Mouse (Mus musculus) thymus, adult 2 months (tissue): ENCODE results near the gene Ankdd1a. TPM values are rescaled to one million over a fixed set of nuclear protein-coding genes. Genes with fewer than 3 reads are reported as not detected.

Experiments used
- DNase-seq: peaks from one replicate; pipeline ENCODE4 v3.0.0; 2021
- H3K27ac ChIP-seq: fragments of 200-500 bp; 2 replicates; pipeline ENCODE4 v1.5.1; 2012; ENCODE audit warnings: low read length, control low read depth; ENCODE audit not compliant: control insufficient read depth, insufficient read depth
- H3K27me3 ChIP-seq: fragments of 200-500 bp; 2 replicates; pipeline ENCODE4 v1.6.1; 2012; ENCODE audit warnings: mild to moderate bottlenecking, low read length, moderate library complexity, mixed read lengths; ENCODE audit not compliant: control insufficient read depth, insufficient read depth
- H3K36me3 ChIP-seq: fragments of 200-500 bp; 2 replicates; pipeline ENCODE4 v1.6.1; 2012; ENCODE audit warnings: mild to moderate bottlenecking, low read length, moderate library complexity; ENCODE audit not compliant: control insufficient read depth, insufficient read depth
- H3K4me1 ChIP-seq: fragments of 200-500 bp; replicated peaks from 2 replicates; pipeline ENCODE4 v1.6.1; 2012; ENCODE audit warnings: low read length; ENCODE audit not compliant: control insufficient read depth, insufficient read depth
- H3K4me3 ChIP-seq: fragments of 200-500 bp; 2 replicates; pipeline ENCODE4 v1.5.1; 2012; ENCODE audit warnings: mild to moderate bottlenecking, low read length, control low read depth, moderate library complexity; ENCODE audit not compliant: control insufficient read depth, insufficient read depth
- CTCF ChIP-seq: fragments of 200-500 bp; IDR thresholded peaks from 2 replicates; pipeline ENCODE4 v1.5.1; 2012; ENCODE audit warnings: mild to moderate bottlenecking, control low read depth, low read length, moderate library complexity, borderline replicate concordance; ENCODE audit not compliant: control insufficient read depth, poor library complexity, insufficient read depth; ENCODE audit errors: extremely low read depth
- POLR2A ChIP-seq: fragments of 200-500 bp; IDR thresholded peaks from 2 replicates; pipeline ENCODE4 v1.6.1; 2012; ENCODE audit warnings: mild to moderate bottlenecking, low read length, control low read depth, moderate library complexity; ENCODE audit not compliant: control insufficient read depth, poor library complexity, insufficient read depth; ENCODE audit errors: extremely low read depth
- WGBS: fragments of 180-500 bp; shearing (Covaris S2); methylation state at CpG from one replicate; pipeline ENCODE4 v1.1.7; 2018; 5-methylcytosine and 5-hydroxymethylcytosine counted together
- polyA plus RNA-seq: library from polyadenylated mRNA; depleted of rRNA; stranded (reverse); fragments of >200 nt; gene quantifications from 2 replicates; pipeline ENCODE4 v1.2.3, GENCODE M21; 2012

Ankdd1a gene
- polyA plus RNA-seq, 1 experiment: 0.15 TPM

DNA sequence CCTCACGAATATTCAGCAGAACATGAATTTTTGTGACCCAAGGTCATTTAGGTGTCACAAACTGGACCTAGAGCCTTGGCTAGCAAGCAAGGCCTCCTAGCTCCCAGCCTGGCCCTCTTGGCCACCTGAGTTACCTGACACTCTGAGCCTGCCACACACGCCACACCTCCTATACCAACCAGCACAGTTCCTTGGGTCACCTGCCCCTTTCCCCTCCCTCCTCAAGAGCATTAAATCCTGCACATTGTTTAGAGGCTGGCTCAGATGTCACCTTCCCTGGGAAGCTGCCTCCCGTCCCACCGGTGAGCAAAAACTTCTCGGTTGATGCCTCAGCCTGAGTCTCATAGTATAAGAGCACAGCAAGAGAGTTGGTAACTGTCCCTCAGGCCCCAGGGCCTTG lies 11.3 kb upstream of the Ankdd1a start:
- TF ChIP-seq CTCF (no peak), POLR2A (no peak)
- 96% methylated on average over 5 of the region's 5 CpGs for WGBS
- H3K36me3 ChIP-seq: no peaks in the 10 kb centered on the region
- H3K4me3 ChIP-seq: no peak overlapping the region
- no peak for DNase-seq
- H3K4me1 ChIP-seq: peaks cover 31% of the 10 kb centered on the region
- no peaks in the 10 kb centered on the region for H3K27me3 ChIP-seq
- H3K27ac ChIP-seq: no peak overlapping the region

DNA sequence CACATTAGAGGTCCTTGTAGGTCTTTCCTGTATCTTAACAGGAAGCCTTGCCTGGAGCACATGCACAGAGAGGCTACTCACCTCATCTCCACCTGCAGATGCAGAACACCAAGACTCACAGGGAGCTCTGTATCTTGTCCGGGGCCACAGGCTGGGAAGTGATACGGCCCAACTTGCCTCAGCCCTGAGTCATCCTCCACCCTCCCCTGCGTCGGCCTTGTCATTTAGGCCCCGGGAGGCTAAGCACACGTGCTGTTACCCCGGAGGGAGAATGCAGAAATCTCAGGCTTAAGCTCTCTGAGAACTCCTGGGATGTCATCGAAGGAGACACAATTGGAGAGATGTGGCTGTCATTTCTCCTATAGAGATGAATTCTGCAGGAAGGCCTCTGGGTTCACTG lies 9.7 kb upstream of the Ankdd1a start:
- WGBS: 96% methylated on average over 8 of the region's 8 CpGs
- Histone ChIP-seq H3K4me3 (no peak overlapping the region), H3K27me3 (no peaks in the 10 kb centered on the region), H3K4me1 (peaks cover 18% of the 10 kb centered on the region), H3K36me3 (no peaks in the 10 kb centered on the region), H3K27ac (no peak overlapping the region)
- no peak for TF ChIP-seq POLR2A
- TF ChIP-seq CTCF: no peak
- no peak for DNase-seq

DNA sequence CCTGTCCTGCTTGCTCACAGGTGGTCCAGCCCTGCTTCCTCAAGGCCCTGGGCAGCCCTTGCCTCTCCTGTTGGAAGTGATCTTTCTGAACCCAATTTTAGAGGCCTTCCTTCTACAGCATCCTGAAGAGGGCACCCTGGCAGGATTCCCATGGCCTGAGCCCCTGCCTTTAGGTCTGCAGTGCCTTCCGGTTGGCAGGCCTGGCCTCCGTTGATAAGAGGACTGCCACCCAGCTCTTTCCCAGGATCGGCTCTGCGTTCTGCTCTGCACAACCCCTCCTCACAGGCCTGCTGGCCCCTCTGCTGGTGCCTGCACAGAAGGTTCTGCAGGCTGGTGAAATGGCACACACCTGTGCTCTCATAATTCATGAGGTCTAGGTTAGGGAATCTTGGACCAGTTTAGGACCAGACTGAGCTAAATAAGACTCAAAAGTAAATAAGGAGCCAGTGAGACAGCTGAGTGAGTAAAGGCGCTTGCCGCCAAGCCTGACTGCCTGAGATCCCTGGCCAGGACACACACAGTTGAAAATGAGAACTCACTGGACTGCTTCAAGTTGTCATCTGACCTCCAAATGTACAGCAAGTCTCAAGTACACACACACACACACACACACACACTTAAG lies 8.5 kb upstream of the Ankdd1a start:
- DNase-seq: no peak
- peaks cover 9% of the 10 kb centered on the region for H3K4me1 ChIP-seq
- H3K27me3 ChIP-seq: no peaks in the 10 kb centered on the region
- no peak for TF ChIP-seq POLR2A
- no peak for TF ChIP-seq CTCF
- H3K36me3 ChIP-seq: no peaks in the 10 kb centered on the region
- no peak overlapping the region for H3K4me3 ChIP-seq
- 83% methylated on average over 6 of the region's 6 CpGs for WGBS
- no peak overlapping the region for H3K27ac ChIP-seq

DNA sequence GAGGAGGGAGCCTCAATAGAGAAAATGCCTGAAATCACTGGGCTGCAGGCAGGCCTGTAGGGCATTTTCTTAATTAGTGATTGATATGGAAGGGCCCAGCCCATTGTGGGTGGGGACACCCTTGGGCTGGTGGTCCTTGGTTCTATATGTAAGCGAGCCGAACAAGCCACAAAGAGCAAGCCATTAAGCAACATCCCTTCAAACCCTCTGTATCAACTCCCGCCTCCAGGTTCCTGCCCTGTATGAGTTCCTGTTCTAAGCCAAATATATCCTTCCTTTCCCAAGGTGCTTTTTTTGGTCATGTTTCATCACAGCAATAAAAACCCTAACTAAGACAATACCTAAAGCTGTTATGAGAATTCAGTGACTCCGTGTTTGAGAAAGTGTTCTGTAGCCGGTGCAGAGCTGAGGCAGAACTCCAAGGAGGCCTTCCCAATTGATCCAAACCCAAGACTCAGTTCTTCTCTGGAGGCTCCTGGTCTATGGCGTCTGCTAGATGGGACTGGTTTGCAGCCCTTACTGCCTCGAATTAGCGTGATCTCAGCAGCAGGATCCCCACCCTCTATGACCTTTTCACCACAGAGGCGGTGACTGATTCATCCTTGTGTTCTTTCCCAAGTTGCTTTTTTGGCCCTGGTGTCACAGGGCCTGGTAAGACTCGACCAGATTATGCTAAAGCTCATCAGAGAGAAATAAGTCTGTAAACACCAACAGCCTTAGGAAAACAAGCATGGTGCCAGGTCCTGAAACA lies 5.6 kb upstream of the Ankdd1a start:
- 90% methylated on average over 10 of the region's 10 CpGs for WGBS
- no peak for DNase-seq
- H3K27me3 ChIP-seq: no peaks in the 10 kb centered on the region
- TF ChIP-seq POLR2A (no peak), CTCF (no peak)
- H3K36me3 ChIP-seq: no peaks in the 10 kb centered on the region
- no peak overlapping the region for H3K4me3 ChIP-seq
- peaks cover 4% of the 10 kb centered on the region; the same call in 1 of the 2 replicates for H3K4me1 ChIP-seq
- H3K27ac ChIP-seq: no peak overlapping the region

DNA sequence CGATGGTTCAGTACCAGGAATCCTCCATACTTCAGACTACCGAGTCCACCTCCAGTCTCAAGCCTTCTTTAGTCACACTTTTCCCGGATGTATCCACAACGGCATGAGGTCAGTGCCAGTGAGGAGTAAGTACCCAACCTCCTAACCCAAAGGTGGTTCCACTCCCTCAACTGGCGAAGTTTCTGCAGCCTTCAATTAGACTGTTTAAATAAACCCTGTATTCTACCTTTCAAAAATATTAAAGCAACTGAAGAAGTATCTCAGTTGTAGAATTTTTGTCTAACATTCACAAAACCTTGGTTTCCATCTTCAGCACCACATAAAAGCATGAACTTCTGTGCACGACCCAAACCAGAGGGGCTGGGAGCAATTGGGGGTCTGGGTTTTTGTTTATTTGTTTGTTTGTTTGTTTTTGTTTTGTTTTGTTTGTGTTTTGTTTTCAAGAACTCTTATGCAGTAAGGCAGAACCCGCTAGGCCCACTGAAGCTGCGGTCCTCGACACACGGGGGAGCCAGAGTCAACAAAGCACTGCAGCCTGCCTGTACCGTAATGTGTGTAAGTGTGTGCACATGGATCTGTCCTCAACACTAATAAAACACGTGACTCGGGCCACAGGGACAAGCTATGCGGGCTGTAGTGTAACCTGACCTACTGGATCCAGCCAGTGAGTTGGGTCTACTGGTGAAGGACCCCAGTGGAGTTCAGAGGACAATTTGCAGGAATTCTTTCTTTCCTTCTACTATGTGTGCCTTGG lies 3.8 kb upstream of the Ankdd1a start:
- H3K27me3 ChIP-seq: no peaks in the 10 kb centered on the region
- 27% methylated on average over 14 of the region's 14 CpGs for WGBS
- no peak overlapping the region for H3K4me3 ChIP-seq
- no peak overlapping the region for H3K27ac ChIP-seq
- TF ChIP-seq CTCF (peak; percentile 87), POLR2A (no peak)
- no peaks in the 10 kb centered on the region for H3K36me3 ChIP-seq
- peak; percentile 79 for DNase-seq
- peaks cover 4% of the 10 kb centered on the region; the same call in 1 of the 2 replicates for H3K4me1 ChIP-seq

DNA sequence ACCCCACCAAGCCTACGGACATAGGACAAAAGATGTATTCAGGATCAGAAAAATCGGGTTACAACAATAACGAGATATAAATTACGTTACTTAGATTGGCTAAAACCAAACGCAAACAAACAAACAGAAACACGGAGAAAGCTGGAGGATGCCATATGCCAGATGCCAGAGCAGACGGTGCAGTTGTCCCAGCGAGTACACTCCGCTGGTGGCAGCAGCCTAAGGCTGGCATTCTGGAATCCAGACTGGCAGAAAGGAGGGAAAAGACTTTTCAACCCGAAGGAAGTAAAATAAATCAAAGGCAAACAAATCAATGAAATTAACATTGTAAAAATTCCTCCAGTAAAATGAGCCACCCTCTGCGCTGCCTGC lies 498 bp upstream of the Ankdd1a start:
- 74% methylated on average over 11 of the region's 11 CpGs for WGBS
- no peak overlapping the region for H3K4me3 ChIP-seq
- no peaks in the 10 kb centered on the region for H3K27me3 ChIP-seq
- TF ChIP-seq CTCF: no peak
- no peak for TF ChIP-seq POLR2A
- no peaks in the 10 kb centered on the region for H3K4me1 ChIP-seq
- H3K27ac ChIP-seq: no peak overlapping the region
- H3K36me3 ChIP-seq: no peaks in the 10 kb centered on the region
- DNase-seq: no peak
